Mouse (Mus musculus) midbrain, embryonic 11.5 days (tissue): ENCODE results near the gene Wasl. TPM values are rescaled to one million over a fixed set of nuclear protein-coding genes. Genes with fewer than 3 reads are reported as not detected.

ENCODE experiments used
- ATAC-seq: fragments of 200-750 bp; cut with Nextera tagmentation; 2 replicates; pipeline ENCODE4 v1.8.0; 2017; ENCODE audit warnings: moderate TSS enrichment, moderate library complexity; ENCODE audit not compliant: low FRiP score
- DNase-seq: peaks from one replicate; pipeline ENCODE4 v3.0.0; 2015; ENCODE audit warnings: low spot score; ENCODE audit errors: missing footprints
- H3K27ac ChIP-seq: fragments of 300-500 bp; sonication (generic); 2 replicates; pipeline ENCODE4 v1.5.1; 2014; ENCODE audit warnings: low read depth, low read length
- H3K27me3 ChIP-seq: fragments of 300-500 bp; sonication (generic); 2 replicates; pipeline ENCODE4 v1.6.1; 2014; ENCODE audit warnings: mild to moderate bottlenecking, low read length, moderate library complexity, mixed read lengths; ENCODE audit not compliant: control insufficient read depth, insufficient read depth
- H3K36me3 ChIP-seq: fragments of 300-500 bp; sonication (generic); 2 replicates; pipeline ENCODE4 v1.6.1; 2014; ENCODE audit warnings: mild to moderate bottlenecking, low read length, moderate library complexity, mixed read lengths; ENCODE audit not compliant: control insufficient read depth, insufficient read depth
- H3K4me1 ChIP-seq: fragments of 300-500 bp; sonication (generic); 2 replicates; pipeline ENCODE4 v1.6.1; 2014; ENCODE audit warnings: low read length; ENCODE audit not compliant: control insufficient read depth, insufficient read depth
- H3K4me2 ChIP-seq: fragments of 300-500 bp; sonication (generic); 2 replicates; pipeline ENCODE4 v1.6.1; 2014; ENCODE audit warnings: mild to moderate bottlenecking, moderate library complexity
- H3K4me3 ChIP-seq: fragments of 300-500 bp; sonication (generic); 2 replicates; pipeline ENCODE4 v1.5.1; 2014; ENCODE audit warnings: low read depth, low read length
- H3K9ac ChIP-seq: fragments of 300-500 bp; sonication (generic); 2 replicates; pipeline ENCODE4 v1.6.1; 2014; ENCODE audit warnings: low read length
- H3K9me3 ChIP-seq: fragments of 300-500 bp; sonication (generic); 2 replicates; pipeline ENCODE4 v1.6.1; 2016; ENCODE audit warnings: low read length; ENCODE audit not compliant: control insufficient read depth
- WGBS: fragments of 180-500 bp; shearing (Covaris S2); extraction: QIAGEN DNeasy Blood & Tissue Kit; methylation state at CpG from one replicate; pipeline ENCODE4 v1.1.7; 2014; 5-methylcytosine and 5-hydroxymethylcytosine counted together
- polyA plus RNA-seq: library from polyadenylated mRNA; unstranded; fragments of >200 nt; fragmentation: Nextera tagmentation; extraction: Ambion mirVana; gene quantifications from 2 replicates; pipeline ENCODE4 v1.2.1, GENCODE M21; 2014

The Wasl gene
- polyA plus RNA-seq, 1 experiment from 2014 or later: 50.7 TPM

GRCm38 (mm10) chr6:24568963-24569362, 95.8 kb downstream of the Wasl start:
- no peak overlapping the region for H3K9ac ChIP-seq
- no peak overlapping the region for H3K27ac ChIP-seq
- no peaks in the 10 kb centered on the region for H3K36me3 ChIP-seq
- ATAC-seq (no peak), DNase-seq (no peak)
- no peaks in the 10 kb centered on the region for H3K9me3 ChIP-seq
- no peaks in the 10 kb centered on the region for H3K27me3 ChIP-seq
- H3K4me2 ChIP-seq: no peak overlapping the region
- H3K4me3 ChIP-seq: no peak overlapping the region
- WGBS: 89% methylated on average over 5 of the region's 5 CpGs
- no peaks in the 10 kb centered on the region for H3K4me1 ChIP-seq

GRCm38 (mm10) chr6:24564886-24565285, 99.9 kb downstream of the Wasl start:
- Histone ChIP-seq H3K27me3 (no peaks in the 10 kb centered on the region), H3K4me1 (no peaks in the 10 kb centered on the region), H3K27ac (no peak overlapping the region), H3K4me3 (no peak overlapping the region), H3K9ac (no peak overlapping the region), H3K36me3 (no peaks in the 10 kb centered on the region), H3K9me3 (no peaks in the 10 kb centered on the region), H3K4me2 (no peak overlapping the region)
- DNase-seq (no peak), ATAC-seq (no peak)
- 97% methylated on average over 1 of the region's 1 CpGs for whole genome bisulfite sequencing

- Histone ChIP-seq H3K4me2 (no peak overlapping the region), H3K27ac (no peak overlapping the region), H3K4me3 (no peak overlapping the region), H3K27me3 (no peaks in the 10 kb centered on the region), H3K4me1 (no peaks in the 10 kb centered on the region), H3K9ac (no peak overlapping the region), H3K9me3 (no peaks in the 10 kb centered on the region), H3K36me3 (no peaks in the 10 kb centered on the region)
- no peak for ATAC-seq
- DNase-seq: no peak
- WGBS: 76% methylated on average over 9 of the region's 9 CpGs
These were observed 100.7 kb downstream of the Wasl start for GRCm38 (mm10) chr6:24564081-24564480.

Other genes with a start within 250 kb of the Wasl start
- gene Iqub, start 149.9 kb downstream of the Wasl start, polyA plus RNA-seq: 0.08 and 0.18 TPM in 2 replicates
- 258 TPM in 2 replicates for gene Ndufa5, start 137.0 kb downstream of the Wasl start, polyA plus RNA-seq
- not detected in 2 replicates for gene Asb15, start 136.9 kb downstream of the Wasl start, polyA plus RNA-seq
- gene Lmod2, start 67.2 kb downstream of the Wasl start, polyA plus RNA-seq: not detected in 2 replicates
- not detected in 2 replicates for gene Hyal6, start 68.2 kb upstream of the Wasl start, polyA plus RNA-seq
- gene Hyal4, start 83.3 kb upstream of the Wasl start, polyA plus RNA-seq: not detected in 2 replicates
- gene Spam1, start 126.2 kb upstream of the Wasl start, polyA plus RNA-seq: not detected in 2 replicates
- not detected in 2 replicates for gene Hyal5, start 193.0 kb upstream of the Wasl start, polyA plus RNA-seq